Mouse (Mus musculus): ENCODE results near the gene Olfr1388.
"Not testable (repeated sequence)": the region's sequence is repeated elsewhere in the genome, so short reads cannot be mapped to it uniquely, and the experiment has no call there.

The Olfr1388 gene

DNA sequence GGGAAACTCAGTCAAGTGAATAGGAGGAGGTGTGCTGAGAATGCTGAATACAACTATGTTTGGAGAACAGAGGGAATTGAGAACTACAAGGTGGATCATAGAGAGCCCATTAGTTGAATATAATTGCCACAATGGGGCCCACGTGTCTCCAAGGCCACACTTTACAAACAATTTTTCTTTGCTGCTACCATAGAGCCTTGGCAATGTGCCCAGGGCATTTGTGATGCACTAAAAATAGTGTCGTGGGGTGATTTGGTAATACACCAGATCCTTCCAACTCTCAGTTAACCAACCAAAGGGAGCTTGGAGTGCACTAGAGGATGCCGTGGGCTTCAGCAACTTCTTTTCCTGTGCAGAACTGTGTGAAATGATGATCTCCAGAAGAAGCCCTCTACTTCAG lies at the start of gene Olfr1388:
Olfr1388 (plus strand) TSS at position 214 of the 400 bp plus-strand sequence.
- DNase-seq: no peak

- DNase-seq: not testable (repeated sequence)
Observed at GRCm38 (mm10) chr11:49392707-49393106, 43.7 kb upstream of the Olfr1388 start.

- DNase-seq: no peak
Observed at GRCm38 (mm10) chr11:49406784-49407183, 29.6 kb upstream of the Olfr1388 start.

DNA sequence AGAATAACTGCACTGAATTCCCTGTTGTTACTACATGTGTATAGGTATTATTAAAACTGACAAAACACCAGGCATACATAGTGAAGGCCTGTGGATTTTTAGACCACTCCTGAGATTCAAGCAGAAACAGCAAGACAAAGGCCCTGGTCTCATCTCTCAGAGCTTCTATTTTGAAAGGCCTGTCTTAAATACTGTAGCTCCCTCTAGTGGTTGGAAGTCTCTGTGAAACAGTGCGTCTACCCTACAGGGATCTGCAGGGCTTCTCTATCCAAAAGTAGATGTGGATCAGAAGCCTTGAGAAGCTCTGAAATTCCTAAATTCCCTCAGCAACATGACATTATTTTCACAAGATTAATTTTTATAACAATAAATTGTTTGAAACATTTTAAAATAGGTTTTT lies 25.9 kb upstream of the Olfr1388 start:
- DNase-seq: no peak

GRCm38 (mm10) chr11:49422767-49423166 lies 13.7 kb upstream of the Olfr1388 start, which contains the start of gene Olfr1389:
TSS of gene Olfr1389 (plus strand) at chr11:49423067.
- no peak for DNase-seq

GRCm38 (mm10) chr11:49425257-49425927 lies 11.0 kb upstream of the Olfr1388 start:
- no peak for DNase-seq

GRCm38 (mm10) chr11:49429641-49430040 lies 6.8 kb upstream of the Olfr1388 start:
- no peak for DNase-seq

DNA sequence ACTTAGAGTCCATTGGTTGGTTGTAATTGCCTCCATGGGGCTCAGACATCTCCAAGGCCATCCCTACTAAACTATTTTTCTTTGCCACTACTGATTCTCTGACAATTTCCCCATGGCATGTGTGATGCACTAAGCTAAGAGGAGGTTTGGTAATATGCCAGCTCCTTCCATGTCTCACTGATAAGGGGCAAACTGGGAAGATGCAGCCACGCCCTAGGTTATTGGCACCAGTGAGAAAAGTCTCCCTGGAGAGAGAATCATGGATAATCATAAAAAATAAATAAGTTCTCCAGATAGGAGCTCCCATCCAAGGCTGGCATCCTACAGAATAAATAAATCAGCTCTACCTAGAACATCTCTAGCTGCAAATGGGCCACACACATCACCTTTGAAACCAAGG lies 18.6 kb downstream of the Olfr1388 start, which contains the start of gene Olfr1387:
Olfr1387 (plus strand) TSS at position 301 of the 400 bp plus-strand sequence.
- no peak for DNase-seq

DNA sequence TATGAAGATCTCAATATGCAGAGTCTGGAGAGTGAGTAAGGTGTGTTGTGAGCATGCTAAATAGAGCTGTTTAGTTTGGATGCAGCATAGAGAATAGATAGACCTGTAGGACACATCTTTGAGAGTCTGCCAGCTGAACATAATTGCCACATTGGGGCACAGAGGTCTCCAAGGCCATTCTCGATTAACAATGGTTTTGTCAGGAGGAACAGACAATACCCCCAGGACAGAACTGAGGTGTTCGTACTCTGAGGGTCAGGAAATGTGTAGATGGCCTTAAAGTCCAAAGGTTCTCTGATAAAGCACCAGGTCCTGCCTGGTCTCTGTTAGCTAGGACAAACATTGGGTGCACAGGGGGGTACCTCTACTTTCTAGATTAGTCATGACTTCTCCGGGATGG lies 28.3 kb downstream of the Olfr1388 start, which contains the start of gene Olfr1386:
Olfr1386 (plus strand) TSS at position 301 of the 400 bp plus-strand sequence.
- not testable (repeated sequence) for DNase-seq

DNA sequence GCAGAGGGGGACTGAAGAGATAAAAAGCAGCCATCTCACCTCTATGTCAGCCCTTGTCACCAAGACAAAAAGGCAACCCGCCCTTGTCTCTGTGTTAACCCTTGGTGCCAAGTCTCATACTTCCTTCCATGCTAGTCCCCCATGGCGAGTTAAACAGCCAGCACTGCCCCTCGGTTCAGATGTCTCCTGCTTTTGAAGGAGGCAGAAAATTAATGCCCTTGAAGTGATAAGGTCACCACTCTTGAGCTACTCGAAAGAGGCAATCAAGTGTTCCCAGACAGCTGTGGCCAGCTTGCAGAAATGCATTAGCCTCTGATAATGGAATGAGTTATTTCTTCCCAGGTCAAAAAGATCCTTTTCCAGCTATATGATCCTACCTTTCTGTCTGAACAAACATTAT lies 49.5 kb downstream of the Olfr1388 start:
- no peak for DNase-seq

- DNase-seq: not testable (repeated sequence)
Observed at GRCm38 (mm10) chr11:49488770-49489169, 52.3 kb downstream of the Olfr1388 start, which contains the start of gene Olfr1385. TSS of gene Olfr1385 (plus strand) at chr11:49489070.
